Mouse (Mus musculus): ENCODE data around the gene Afap1l2.

GRCm38 (mm10) chr19:57036860-57037259, 28.8 kb upstream of the Afap1l2 start:
- no peak for TF ChIP-seq CTCF (IDR thresholded peaks at IDR 0.05; ENCODE audit: control insufficient read depth, insufficient read depth, insufficient read length)
- TF ChIP-seq MAX (IDR thresholded peaks at IDR 0.05) = no peak
